Mouse (Mus musculus) midbrain, embryonic 14.5 days (tissue): ENCODE results near the gene Olfr821. TPM values are rescaled to one million over a fixed set of nuclear protein-coding genes. Genes with fewer than 3 reads are reported as not detected.

Experiments used
- polyA plus RNA-seq: library from polyadenylated mRNA; unstranded; fragments of >200 nt; fragmentation: Nextera tagmentation; extraction: Ambion mirVana; gene quantifications from 2 replicates; pipeline ENCODE4 v1.2.1, GENCODE M21; 2014

The Olfr821 gene
- polyA plus RNA-seq, 1 experiment from 2014 or later = not detected

Other genes with a start within 250 kb of the Olfr821 start
- not detected in 2 replicates for gene Olfr810, start 235.4 kb upstream of the Olfr821 start, polyA plus RNA-seq
- not detected in 2 replicates for gene Olfr811, start 226.0 kb upstream of the Olfr821 start, polyA plus RNA-seq
- gene Olfr812, start 184.3 kb upstream of the Olfr821 start, polyA plus RNA-seq = not detected in 2 replicates
- gene Olfr813, start 175.0 kb upstream of the Olfr821 start, polyA plus RNA-seq = not detected in 2 replicates
- not detected in 2 replicates for gene Olfr814, start 150.5 kb upstream of the Olfr821 start, polyA plus RNA-seq
- gene Olfr815, start 124.5 kb upstream of the Olfr821 start, polyA plus RNA-seq = not detected in 2 replicates
- not detected in 2 replicates for gene Olfr816, start 114.8 kb upstream of the Olfr821 start, polyA plus RNA-seq
- gene Olfr818, start 81.2 kb upstream of the Olfr821 start, polyA plus RNA-seq = not detected in 2 replicates
- gene Olfr819, start 63.1 kb upstream of the Olfr821 start, polyA plus RNA-seq = not detected in 2 replicates
- gene Olfr247, start 54.2 kb upstream of the Olfr821 start, polyA plus RNA-seq = not detected in 2 replicates
- not detected in 2 replicates for gene Gm10310, start 45.3 kb upstream of the Olfr821 start, polyA plus RNA-seq
- gene Olfr820, start 17.7 kb upstream of the Olfr821 start, polyA plus RNA-seq = not detected in 2 replicates
- not detected in 2 replicates for gene Olfr822, start 40.9 kb downstream of the Olfr821 start, polyA plus RNA-seq
- not detected in 2 replicates for gene Olfr823, start 85.0 kb downstream of the Olfr821 start, polyA plus RNA-seq
- not detected in 2 replicates for gene Olfr824, start 99.7 kb downstream of the Olfr821 start, polyA plus RNA-seq
- not detected in 2 replicates for gene Olfr825, start 136.4 kb downstream of the Olfr821 start, polyA plus RNA-seq
- not detected in 2 replicates for gene Olfr826, start 153.8 kb downstream of the Olfr821 start, polyA plus RNA-seq
- not detected in 2 replicates for gene Olfr827, start 184.1 kb downstream of the Olfr821 start, polyA plus RNA-seq
- gene Neurod4, start 249.9 kb downstream of the Olfr821 start, polyA plus RNA-seq = 2.6 and 6.9 TPM in 2 replicates